Mouse (Mus musculus) stomach, embryonic 16.5 days (tissue): ENCODE measurements around the gene Xxylt1. TPM values are rescaled to one million over a fixed set of nuclear protein-coding genes. Genes with fewer than 3 reads are reported as not detected.

Source experiments
- ATAC-seq: fragments of 200-750 bp; cut with Nextera tagmentation; 2 replicates; pipeline ENCODE4 v1.8.0; 2017; ENCODE audit warnings: moderate number of reproducible peaks, moderate TSS enrichment; ENCODE audit not compliant: insufficient read depth, low FRiP score
- H3K27ac ChIP-seq: fragments of 300-500 bp; sonication (generic); 2 replicates; pipeline ENCODE4 v1.5.1; 2014; ENCODE audit warnings: low read length
- H3K27me3 ChIP-seq: fragments of 300-500 bp; sonication (generic); 2 replicates; pipeline ENCODE4 v1.6.1; 2014; ENCODE audit warnings: low read length, control low read depth, mixed read lengths; ENCODE audit not compliant: control insufficient read depth, insufficient read depth
- H3K36me3 ChIP-seq: fragments of 300-500 bp; sonication (generic); 2 replicates; pipeline ENCODE4 v1.6.1; 2014; ENCODE audit warnings: low read length; ENCODE audit not compliant: control insufficient read depth, insufficient read depth
- H3K4me1 ChIP-seq: fragments of 300-500 bp; sonication (generic); 2 replicates; pipeline ENCODE4 v1.6.1; 2014; ENCODE audit warnings: low read length, control low read depth, mixed read lengths; ENCODE audit not compliant: control insufficient read depth, insufficient read depth
- H3K4me2 ChIP-seq: fragments of 300-500 bp; sonication (generic); 2 replicates; pipeline ENCODE4 v1.6.1; 2014; ENCODE audit warnings: low read depth, low read length, mixed read lengths
- H3K4me3 ChIP-seq: fragments of 300-500 bp; sonication (generic); replicated peaks from 2 replicates; pipeline ENCODE4 v1.5.1; 2014; ENCODE audit warnings: mild to moderate bottlenecking, low read length
- H3K9ac ChIP-seq: fragments of 300-500 bp; sonication (generic); 2 replicates; pipeline ENCODE4 v1.6.1; 2014; ENCODE audit warnings: low read length
- H3K9me3 ChIP-seq: fragments of 300-500 bp; sonication (generic); replicated peaks from 2 replicates; pipeline ENCODE4 v1.6.1; 2016; ENCODE audit warnings: low read length, control low read depth; ENCODE audit not compliant: control insufficient read depth
- WGBS: fragments of 180-500 bp; shearing (Covaris S2); extraction: QIAGEN DNeasy Blood & Tissue Kit; methylation state at CpG from one replicate; pipeline ENCODE4 v1.1.7; 2014; 5-methylcytosine and 5-hydroxymethylcytosine counted together
- polyA plus RNA-seq: library from polyadenylated mRNA; unstranded; fragments of >200 nt; fragmentation: Nextera tagmentation; extraction: Ambion mirVana; gene quantifications from 2 replicates; pipeline ENCODE4 v1.2.1, GENCODE M21; 2015

Xxylt1 gene
- polyA plus RNA-seq, 1 experiment from 2014 or later: 5.5 TPM

DNA sequence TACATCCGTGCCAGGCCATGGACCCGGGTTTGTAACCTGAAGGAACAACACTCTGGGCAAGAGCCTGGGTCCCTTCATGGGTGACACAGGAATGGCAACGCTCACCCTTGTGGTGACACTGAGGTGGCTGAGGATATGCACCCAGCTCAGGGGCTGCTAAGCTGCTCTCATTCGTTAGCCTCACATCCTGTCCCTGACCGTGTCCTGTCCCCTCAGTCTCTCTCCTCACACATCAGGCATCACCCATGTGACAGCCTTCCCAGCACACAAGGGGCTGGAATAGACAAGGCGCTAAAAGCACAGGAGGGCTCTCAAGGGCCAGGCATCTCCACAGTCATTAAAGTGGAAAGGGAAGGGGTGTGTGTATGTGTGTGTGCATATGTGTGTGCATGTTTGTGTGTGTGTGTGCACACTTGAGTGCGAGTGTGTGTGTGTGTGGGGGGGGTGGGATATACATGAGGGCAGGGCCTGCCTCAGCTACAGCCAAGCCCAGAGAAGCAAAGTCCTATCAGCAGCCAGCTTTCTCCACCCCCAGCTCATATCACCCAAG is 29.0 kb downstream of the Xxylt1 start:
- Histone ChIP-seq H3K4me3 (no peak overlapping the region), H3K4me2 (no peak overlapping the region), H3K9ac (no peak overlapping the region), H3K36me3 (no peaks in the 10 kb centered on the region), H3K27ac (no peak overlapping the region), H3K27me3 (no peaks in the 10 kb centered on the region), H3K4me1 (peaks cover 5% of the 10 kb centered on the region; the same call in 1 of the 2 replicates), H3K9me3 (no peaks in the 10 kb centered on the region)
- WGBS: 70% methylated on average over 7 of the region's 7 CpGs
- no peak for ATAC-seq

DNA sequence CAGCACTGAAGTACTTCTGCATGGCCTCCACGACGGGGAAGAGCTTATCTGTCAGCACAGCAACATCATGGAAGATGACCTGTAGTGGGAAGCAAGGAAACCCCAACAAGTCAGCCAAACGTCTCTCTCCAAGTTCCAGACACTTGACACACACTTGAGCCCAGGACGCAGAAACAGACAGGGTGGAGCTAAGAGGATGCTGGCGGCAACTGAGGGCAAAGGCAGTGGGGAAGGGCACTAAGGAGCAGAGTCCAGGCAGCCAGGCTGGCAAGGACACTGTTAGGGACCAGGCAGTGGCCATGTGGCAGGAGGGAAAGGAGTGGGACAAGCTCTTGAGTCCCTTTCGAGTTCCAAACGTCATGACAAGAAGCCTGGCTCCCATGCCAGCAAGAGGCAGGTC is 30.5 kb downstream of the Xxylt1 start:
- H3K36me3 ChIP-seq: no peaks in the 10 kb centered on the region
- no peaks in the 10 kb centered on the region for H3K27me3 ChIP-seq
- H3K27ac ChIP-seq: no peak overlapping the region
- 73% methylated on average over 7 of the region's 7 CpGs for WGBS
- no peaks in the 10 kb centered on the region for H3K9me3 ChIP-seq
- peaks cover 10% of the 10 kb centered on the region for H3K4me1 ChIP-seq
- H3K4me3 ChIP-seq: no peak overlapping the region
- ATAC-seq: no peak
- no peak overlapping the region for H3K9ac ChIP-seq
- no peak overlapping the region for H3K4me2 ChIP-seq

DNA sequence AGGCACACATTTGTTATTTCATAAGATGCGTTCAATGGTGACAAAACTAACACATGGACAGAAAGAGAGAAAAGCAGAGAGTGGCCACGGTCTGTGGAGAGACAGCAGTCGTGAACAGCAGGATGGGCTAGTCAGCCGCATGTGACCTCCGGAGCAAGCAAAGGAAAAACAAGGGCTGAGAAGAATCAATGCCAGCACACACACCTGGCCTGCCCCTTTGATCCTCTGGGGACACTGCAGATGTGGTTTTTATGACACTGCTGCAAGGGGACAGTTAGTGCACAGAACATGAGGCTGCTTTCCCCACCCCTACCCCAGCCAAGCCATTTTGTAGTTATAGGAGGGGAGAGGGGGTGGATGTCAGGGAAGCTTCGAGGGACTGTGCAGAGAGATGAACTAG is 33.0 kb downstream of the Xxylt1 start:
- Histone ChIP-seq H3K27me3 (no peaks in the 10 kb centered on the region), H3K27ac (no peak overlapping the region), H3K4me2 (no peak overlapping the region), H3K36me3 (no peaks in the 10 kb centered on the region), H3K4me3 (no peak overlapping the region), H3K9ac (no peak overlapping the region), H3K4me1 (peaks cover 10% of the 10 kb centered on the region), H3K9me3 (no peaks in the 10 kb centered on the region)
- no peak for ATAC-seq
- 83% methylated on average over 6 of the region's 6 CpGs for WGBS

- Histone ChIP-seq H3K27me3 (no peaks in the 10 kb centered on the region), H3K9me3 (no peaks in the 10 kb centered on the region), H3K36me3 (no peaks in the 10 kb centered on the region), H3K4me1 (peaks cover 10% of the 10 kb centered on the region), H3K9ac (no peak overlapping the region), H3K4me2 (no peak overlapping the region), H3K4me3 (no peak overlapping the region), H3K27ac (no peak overlapping the region)
- WGBS: 71% methylated on average over 10 of the region's 10 CpGs
- no peak for ATAC-seq
Measured at GRCm38 (mm10) chr16:31047186-31047898, 33.9 kb downstream of the Xxylt1 start.

- Histone ChIP-seq H3K4me1 (peaks cover 10% of the 10 kb centered on the region), H3K9ac (no peak overlapping the region), H3K27me3 (no peaks in the 10 kb centered on the region), H3K36me3 (no peaks in the 10 kb centered on the region), H3K4me3 (no peak overlapping the region), H3K27ac (no peak overlapping the region; the same call in 1 of the 2 replicates), H3K4me2 (no peak overlapping the region), H3K9me3 (no peaks in the 10 kb centered on the region)
- WGBS: 35% methylated on average over 14 of the region's 14 CpGs
- ATAC-seq: peak; percentile 46; the same call in 1 of the 2 replicates
Measured at GRCm38 (mm10) chr16:31046217-31046659, 35.0 kb downstream of the Xxylt1 start.

DNA sequence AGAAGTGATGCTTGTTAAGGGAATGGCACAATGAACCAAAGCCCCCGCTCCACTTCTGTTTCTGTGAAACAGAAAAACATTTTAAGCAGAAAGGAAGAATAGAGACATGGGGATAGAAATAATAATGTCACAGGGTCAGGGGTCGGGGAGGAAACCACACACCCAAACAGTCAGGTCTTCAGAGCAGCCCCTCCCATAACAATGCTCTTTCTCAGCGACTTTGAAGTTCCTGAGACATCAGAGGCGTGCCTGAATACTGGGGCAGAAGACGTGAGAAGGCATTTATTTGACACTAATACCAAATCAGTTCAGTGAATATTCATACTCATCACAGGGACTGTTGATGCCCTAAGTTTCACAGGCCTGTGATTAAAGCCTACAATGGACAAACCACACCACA is 36.0 kb downstream of the Xxylt1 start:
- no peaks in the 10 kb centered on the region for H3K36me3 ChIP-seq
- no peaks in the 10 kb centered on the region for H3K9me3 ChIP-seq
- no peak for ATAC-seq
- H3K9ac ChIP-seq: no peak overlapping the region
- no peak overlapping the region for H3K27ac ChIP-seq
- WGBS: 66% methylated on average over 5 of the region's 5 CpGs
- peaks cover 10% of the 10 kb centered on the region for H3K4me1 ChIP-seq
- H3K4me2 ChIP-seq: no peak overlapping the region
- no peaks in the 10 kb centered on the region for H3K27me3 ChIP-seq
- H3K4me3 ChIP-seq: no peak overlapping the region

DNA sequence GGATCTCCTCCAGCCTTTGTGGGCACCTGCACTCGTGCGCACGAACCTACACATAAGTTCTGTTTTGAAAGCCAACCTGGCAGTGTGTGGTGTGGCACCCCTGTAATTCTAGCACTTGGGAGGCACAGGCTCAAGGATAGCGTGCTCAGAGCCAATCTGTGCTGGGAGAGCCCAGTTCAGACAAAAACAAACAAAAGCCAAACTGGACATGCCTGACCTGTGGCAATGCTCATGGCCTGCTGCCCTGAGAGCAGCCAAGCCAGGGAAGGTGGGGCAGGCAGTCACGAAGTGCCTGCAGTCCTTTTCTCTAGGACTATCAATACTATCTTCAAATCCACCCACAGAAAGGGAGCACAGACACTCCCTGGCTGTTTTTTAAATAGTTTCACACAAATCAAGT is 38.1 kb downstream of the Xxylt1 start:
- no peak overlapping the region for H3K27ac ChIP-seq
- no peak for ATAC-seq

DNA sequence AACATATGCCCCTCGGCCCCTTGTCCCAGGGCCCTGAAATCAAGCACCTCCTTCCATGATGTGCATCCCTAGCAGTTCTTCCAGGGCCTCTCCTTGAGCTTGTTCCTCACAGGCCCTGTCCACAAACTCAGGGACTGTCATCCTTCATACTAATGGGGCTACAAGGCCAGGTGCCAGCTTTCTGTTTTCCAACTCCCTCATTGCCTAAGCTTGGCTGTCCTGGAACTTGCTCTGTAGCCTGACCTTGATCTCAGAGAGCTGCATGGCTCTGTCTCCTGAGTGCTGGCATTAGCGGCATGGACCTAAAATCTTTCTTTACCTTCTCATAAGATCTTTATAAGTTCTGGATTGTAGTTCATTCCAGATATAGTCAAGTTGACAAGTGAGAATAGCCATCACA is 39.7 kb downstream of the Xxylt1 start:
- H3K27ac ChIP-seq: no peak overlapping the region
- peaks cover 6% of the 10 kb centered on the region for H3K4me1 ChIP-seq
- H3K36me3 ChIP-seq: no peaks in the 10 kb centered on the region
- no peaks in the 10 kb centered on the region for H3K27me3 ChIP-seq
- H3K4me3 ChIP-seq: no peak overlapping the region
- H3K4me2 ChIP-seq: no peak overlapping the region
- 86% methylated on average over 2 of the region's 2 CpGs for WGBS
- H3K9ac ChIP-seq: no peak overlapping the region
- H3K9me3 ChIP-seq: no peaks in the 10 kb centered on the region
- ATAC-seq: no peak

More for the DNA sequence above, 38.1 kb downstream of the Xxylt1 start:
- Histone ChIP-seq H3K4me3 (no peak overlapping the region), H3K4me2 (no peak overlapping the region), H3K4me1 (peaks cover 10% of the 10 kb centered on the region), H3K9me3 (no peaks in the 10 kb centered on the region), H3K27me3 (no peaks in the 10 kb centered on the region), H3K9ac (no peak overlapping the region), H3K36me3 (no peaks in the 10 kb centered on the region)
- WGBS: 81% methylated on average over 5 of the region's 5 CpGs

DNA sequence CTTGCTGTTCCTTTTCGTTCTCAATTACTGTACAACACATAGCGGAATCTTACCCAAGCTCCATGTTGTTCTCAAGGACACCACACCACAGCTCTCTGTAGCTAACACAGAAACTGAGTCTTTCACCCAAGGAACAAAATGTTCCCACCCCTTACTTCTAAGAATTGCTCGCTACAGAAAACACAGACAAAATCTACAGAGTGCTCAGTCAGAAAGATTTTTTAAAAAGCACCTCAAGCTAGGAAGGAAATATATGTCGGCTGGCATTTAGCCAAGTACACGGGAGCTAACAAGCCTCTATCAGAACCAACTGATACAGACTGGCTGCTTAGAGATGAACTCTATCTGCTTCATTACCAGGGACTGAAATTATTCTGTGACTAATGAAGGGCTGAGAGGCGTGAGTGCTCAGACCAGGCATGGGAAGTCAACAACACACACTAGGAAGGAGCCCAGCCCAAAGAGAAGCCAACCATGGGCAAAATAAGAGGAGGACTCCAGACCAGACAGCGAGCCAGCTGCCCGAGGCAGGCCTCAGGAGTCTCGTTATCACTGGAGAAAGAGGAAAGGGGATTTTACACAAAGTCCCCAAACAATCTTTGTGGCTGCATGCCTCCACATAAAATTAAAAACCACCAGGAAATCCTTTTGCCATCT is 41.3 kb downstream of the Xxylt1 start:
- Histone ChIP-seq H3K27ac (no peak overlapping the region), H3K4me3 (no peak overlapping the region), H3K9me3 (no peaks in the 10 kb centered on the region), H3K27me3 (no peaks in the 10 kb centered on the region), H3K36me3 (no peaks in the 10 kb centered on the region), H3K4me1 (0 out of 2 replicates have a peak, but pooled peaks cover 3% of the 10 kb centered on the region), H3K9ac (no peak overlapping the region), H3K4me2 (no peak overlapping the region)
- 0 out of 2 replicates have a peak, but pooled peaks have one; percentile 37 for ATAC-seq
- 57% methylated on average over 9 of the region's 9 CpGs for WGBS
